Mouse (Mus musculus) lung, postnatal 0 days (tissue): Measurements from ENCODE around the gene Ccdc191.

Source experiments
- CTCF ChIP-seq: IDR thresholded peaks from 2 replicates; pipeline ENCODE4 v1.5.1; 2016; ENCODE audit warnings: antibody characterized with exemption, mild to moderate bottlenecking
- EP300 ChIP-seq: IDR thresholded peaks from 2 replicates; pipeline ENCODE4 v1.6.1; 2016; ENCODE audit warnings: antibody characterized with exemption, mild to moderate bottlenecking, control low read depth

GRCm38 (mm10) chr16:43958038-43958437 is 68.4 kb downstream of the Ccdc191 start:
- no peak for TF ChIP-seq CTCF
- TF ChIP-seq EP300 = no peak
